Mouse (Mus musculus) liver, embryonic 14.5 days (tissue): Measurements from ENCODE around the gene Arid1b. TPM values are rescaled to one million over a fixed set of nuclear protein-coding genes. Genes with fewer than 3 reads are reported as not detected.
"Not testable (repeated sequence)": the region's sequence is repeated elsewhere in the genome, so short reads cannot be mapped to it uniquely, and the experiment has no call there.

Experiments
- ATAC-seq: fragments of 200-750 bp; cut with Nextera tagmentation; 2 replicates; pipeline ENCODE4 v1.8.0; 2017; ENCODE audit warnings: moderate number of reproducible peaks, mild to moderate bottlenecking, moderate library complexity; ENCODE audit not compliant: insufficient read depth
- DNase-seq, 3 experiments: peaks; one replicate each; pipeline ENCODE4 v3.0.0-alpha.2; 2012 to 2013; ENCODE audit warnings: low read depth in 3 of 3, low spot score in 3 of 3
- H3K27ac ChIP-seq: fragments of 300-500 bp; sonication (generic); 2 replicates; pipeline ENCODE4 v1.5.1; 2014; ENCODE audit warnings: moderate library complexity, mild to moderate bottlenecking, control low read depth, inconsistent platforms
- H3K27me3 ChIP-seq: fragments of 300-500 bp; sonication (generic); 2 replicates; pipeline ENCODE4 v1.6.1; 2014; ENCODE audit warnings: mild to moderate bottlenecking, low read length, moderate library complexity; ENCODE audit not compliant: control insufficient read depth, insufficient read depth
- H3K36me3 ChIP-seq: fragments of 300-500 bp; sonication (generic); replicated peaks from 2 replicates; pipeline ENCODE4 v1.6.1; 2014; ENCODE audit warnings: low read depth; ENCODE audit not compliant: control insufficient read depth, insufficient read depth
- H3K4me1 ChIP-seq, 2 experiments: fragments of 200-500 bp in 1 of 2; fragments of 300-500 bp in 1 of 2; sonication (generic) in 1 of 2; replicated peaks; 2 replicates each; pipeline ENCODE4 v1.6.1; 2012 to 2014; ENCODE audit warnings: antibody characterized with exemption in 1 of 2, inconsistent platforms in 1 of 2, low read length in 1 of 2; ENCODE audit not compliant: control insufficient read depth in 2 of 2, insufficient read depth in 2 of 2
- H3K4me2 ChIP-seq: fragments of 300-500 bp; sonication (generic); 2 replicates; pipeline ENCODE4 v1.6.1; 2014; ENCODE audit warnings: low read depth, mild to moderate bottlenecking, control low read depth, moderate library complexity
- H3K4me3 ChIP-seq, 2 experiments: fragments of 200-500 bp in 1 of 2; fragments of 300-500 bp in 1 of 2; sonication (generic) in 1 of 2; 2 replicates each; pipeline ENCODE4 v1.5.1; 2012 to 2014; ENCODE audit warnings: low read depth in 2 of 2, low read length in 2 of 2, mild to moderate bottlenecking in 2 of 2, control low read depth in 1 of 2, inconsistent platforms in 1 of 2, moderate library complexity in 1 of 2; ENCODE audit not compliant: insufficient read depth in 1 of 2
- H3K9ac ChIP-seq: fragments of 300-500 bp; sonication (generic); replicated peaks from 2 replicates; pipeline ENCODE4 v1.6.1; 2014; ENCODE audit warnings: mild to moderate bottlenecking, control low read depth, moderate library complexity
- H3K9me3 ChIP-seq: fragments of 300-500 bp; sonication (generic); 2 replicates; pipeline ENCODE4 v1.6.1; 2016; ENCODE audit warnings: low read length, mixed read lengths; ENCODE audit not compliant: control insufficient read depth
- CTCF ChIP-seq: IDR thresholded peaks from 2 replicates; pipeline ENCODE4 v1.5.1; 2016; ENCODE audit warnings: antibody characterized with exemption, low read depth, control low read depth
- EP300 ChIP-seq: IDR thresholded peaks from 2 replicates; pipeline ENCODE4 v1.6.1; 2016; ENCODE audit warnings: antibody characterized with exemption, low read depth
- WGBS: fragments of 180-500 bp; shearing (Covaris S2); extraction: QIAGEN DNeasy Blood & Tissue Kit; methylation state at CpG from one replicate; pipeline ENCODE4 v1.1.7; 2014; ENCODE audit not compliant: insufficient replicate concordance; 5-methylcytosine and 5-hydroxymethylcytosine counted together
- polyA plus RNA-seq, 2 experiments: library from polyadenylated mRNA; depleted of rRNA in 1 of 2; stranded (reverse) in 1 of 2; unstranded in 1 of 2; fragments of >200 nt; fragmentation: Nextera tagmentation in 1 of 2; extraction: Ambion mirVana in 1 of 2; gene quantifications; 2 replicates each; pipeline versions ENCODE4 v1.2.1 to v1.2.3; 2012 to 2014

The Arid1b gene
- polyA plus RNA-seq, 2 experiments = 2.6 to 3.1 TPM

GRCm38 (mm10) chr17:5091490-5091889 is 97.4 kb downstream of the Arid1b start:
- TF ChIP-seq EP300 (no peak), CTCF (no peak)
- ATAC-seq (peak; percentile 19; the same call in 1 of the 2 replicates), DNase-seq (no peak)
- Histone ChIP-seq H3K4me2 (no peak overlapping the region), H3K4me1 (peaks cover 36 to 50% of the 10 kb centered on the region in 2 experiments), H3K4me3 (no peak overlapping the region), H3K9me3 (no peaks in the 10 kb centered on the region), H3K9ac (no peak overlapping the region), H3K36me3 (no peaks in the 10 kb centered on the region), H3K27ac (no peak overlapping the region), H3K27me3 (no peaks in the 10 kb centered on the region)
- 39% methylated on average over 16 of the region's 16 CpGs for WGBS

GRCm38 (mm10) chr17:5091934-5092333 is 97.8 kb downstream of the Arid1b start:
- Histone ChIP-seq H3K9ac (no peak overlapping the region), H3K27ac (no peak overlapping the region), H3K4me3 (no peak overlapping the region), H3K27me3 (no peaks in the 10 kb centered on the region), H3K4me2 (no peak overlapping the region), H3K4me1 (peaks cover 39 to 53% of the 10 kb centered on the region in 2 experiments), H3K36me3 (no peaks in the 10 kb centered on the region), H3K9me3 (no peaks in the 10 kb centered on the region)
- 50% methylated on average over 10 of the region's 10 CpGs for WGBS
- ATAC-seq (peak; percentile 28; the same call in 1 of the 2 replicates), DNase-seq (no peak)
- TF ChIP-seq CTCF (no peak), EP300 (no peak)

GRCm38 (mm10) chr17:5093343-5093742 is 99.2 kb downstream of the Arid1b start:
- 32% methylated on average over 2 of the region's 2 CpGs for WGBS
- peaks cover 52 to 66% of the 10 kb centered on the region in 2 experiments for H3K4me1 ChIP-seq
- not testable (repeated sequence) for H3K4me2 ChIP-seq, H3K4me3 ChIP-seq, H3K9ac ChIP-seq, H3K27me3 ChIP-seq, H3K27ac ChIP-seq, H3K9me3 ChIP-seq, H3K36me3 ChIP-seq, ATAC-seq
- DNase-seq = peak in 1 of 3 experiments; percentile 51

GRCm38 (mm10) chr17:5094636-5095035 is 100.5 kb downstream of the Arid1b start:
- TF ChIP-seq CTCF (no peak), EP300 (no peak)
- Histone ChIP-seq H3K4me3 (no peak overlapping the region), H3K9ac (no peak overlapping the region), H3K4me2 (no peak overlapping the region), H3K9me3 (no peaks in the 10 kb centered on the region), H3K27ac (no peak overlapping the region), H3K4me1 (peaks cover 52 to 71% of the 10 kb centered on the region in 2 experiments), H3K36me3 (no peaks in the 10 kb centered on the region), H3K27me3 (no peaks in the 10 kb centered on the region)
- ATAC-seq = no peak
- WGBS = 57% methylated on average over 5 of the region's 5 CpGs
- DNase-seq = no peak

GRCm38 (mm10) chr17:5095741-5096140 is 101.6 kb downstream of the Arid1b start:
- 88% methylated on average over 13 of the region's 13 CpGs for whole genome bisulfite sequencing
- no peak for TF ChIP-seq CTCF
- TF ChIP-seq EP300 = no peak
- peaks cover 52 to 74% of the 10 kb centered on the region in 2 experiments for H3K4me1 ChIP-seq
- ATAC-seq (no peak), DNase-seq (no peak)
- H3K9me3 ChIP-seq = no peaks in the 10 kb centered on the region
- H3K36me3 ChIP-seq = no peaks in the 10 kb centered on the region
- no peaks in the 10 kb centered on the region for H3K27me3 ChIP-seq
- H3K9ac ChIP-seq = no peak overlapping the region
- no peak overlapping the region for H3K27ac ChIP-seq
- H3K4me2 ChIP-seq = no peak overlapping the region
- no peak overlapping the region for H3K4me3 ChIP-seq
